Mouse (Mus musculus): Measurements from ENCODE around the gene Grm2. TPM values are rescaled to one million over a fixed set of nuclear protein-coding genes. Genes with fewer than 3 reads are reported as not detected.
"Not testable (repeated sequence)": the region's sequence is repeated elsewhere in the genome, so short reads cannot be mapped to it uniquely, and the experiment has no call there.

Grm2 gene
- polyA plus RNA-seq, 3 experiments from 2014 or later = not detected

GRCm38 (mm10) chr9:106647226-106647625, 8.7 kb downstream of the Grm2 start:
- ATAC-seq = no peak

- no peak for ATAC-seq
Measured at GRCm38 (mm10) chr9:106645684-106646271, 10.1 kb downstream of the Grm2 start.

- no peak for ATAC-seq
Measured at GRCm38 (mm10) chr9:106643787-106644186, 12.1 kb downstream of the Grm2 start.

GRCm38 (mm10) chr9:106643128-106643527, 12.8 kb downstream of the Grm2 start:
- no peak for ATAC-seq

GRCm38 (mm10) chr9:106641346-106641745, 14.5 kb downstream of the Grm2 start:
- ATAC-seq = no peak

GRCm38 (mm10) chr9:106638154-106638553, 17.7 kb downstream of the Grm2 start:
- ATAC-seq = no peak

- ATAC-seq = no peak
Measured at GRCm38 (mm10) chr9:106632185-106632584, 23.7 kb downstream of the Grm2 start.

GRCm38 (mm10) chr9:106627796-106628195, 28.1 kb downstream of the Grm2 start:
- ATAC-seq = not testable (repeated sequence)

GRCm38 (mm10) chr9:106626282-106626681, 29.6 kb downstream of the Grm2 start, which contains the start of gene Iqcf6:
TSS of gene Iqcf6 (plus strand) at chr9:106626582.
- ATAC-seq = no peak

- no peak for ATAC-seq
Measured at GRCm38 (mm10) chr9:106617496-106617895, 38.4 kb downstream of the Grm2 start.

GRCm38 (mm10) chr9:106616306-106616705, 39.6 kb downstream of the Grm2 start:
- no peak for ATAC-seq

- no peak for ATAC-seq
Measured at GRCm38 (mm10) chr9:106614616-106615015, 41.3 kb downstream of the Grm2 start.

- no peak for ATAC-seq
Measured at GRCm38 (mm10) chr9:106613951-106614350, 41.9 kb downstream of the Grm2 start.

GRCm38 (mm10) chr9:106610727-106611126, 45.2 kb downstream of the Grm2 start:
- no peak for ATAC-seq

- no peak for ATAC-seq
Measured at GRCm38 (mm10) chr9:106600546-106600945, 55.3 kb downstream of the Grm2 start.

- ATAC-seq = no peak
Measured at GRCm38 (mm10) chr9:106598466-106598865, 57.4 kb downstream of the Grm2 start.

- ATAC-seq = no peak
Measured at GRCm38 (mm10) chr9:106595836-106596235, 60.0 kb downstream of the Grm2 start.

- not testable (repeated sequence) for ATAC-seq
Measured at GRCm38 (mm10) chr9:106595402-106595801, 60.5 kb downstream of the Grm2 start.

Other genes starting within 250 kb of the Grm2 start
- 1,000 to 10,000 TPM; 1,038 to 1,832 (median 1,102) TPM for gene Rpl29, start 226.6 kb downstream of the Grm2 start, polyA plus RNA-seq (2017; shearing (Covaris generic))
- 10 to 100 TPM in 1 of 3 experiments, 1 to 10 TPM in 2; 8.9 to 14.6 (median 9.4) TPM for gene Acy1, start 217.8 kb downstream of the Grm2 start, polyA plus RNA-seq (2017; shearing (Covaris generic))
- 10 to 100 TPM in 2 of 3 experiments, 1 to 10 TPM in 1; 6.3 to 17.6 (median 12.6) TPM for gene Abhd14b, start 208.6 kb downstream of the Grm2 start, polyA plus RNA-seq (2017; shearing (Covaris generic))
- gene Abhd14a, start 208.4 kb downstream of the Grm2 start, polyA plus RNA-seq (2017; shearing (Covaris generic)) = 10 to 100 TPM in 2 of 3 experiments, 1 to 10 TPM in 1; 8.1 to 14.9 (median 14.4) TPM
- 1 to 10 TPM; 4.1 to 5.0 (median 4.4) TPM for gene Pcbp4, start 202.8 kb downstream of the Grm2 start, polyA plus RNA-seq (2017; shearing (Covaris generic))
- not detected for gene Gpr62, start 190.1 kb downstream of the Grm2 start, polyA plus RNA-seq (2017; shearing (Covaris generic))
- 10 to 100 TPM; 21.5 to 34.6 (median 29.4) TPM for gene Rrp9, start 180.1 kb downstream of the Grm2 start, polyA plus RNA-seq (2017; shearing (Covaris generic))
- gene Parp3, start 179.1 kb downstream of the Grm2 start, polyA plus RNA-seq (2017; shearing (Covaris generic)) = 10 to 100 TPM; 32.4 to 68.7 (median 54.1) TPM
- gene Iqcf1, start 156.1 kb downstream of the Grm2 start, polyA plus RNA-seq (2017; shearing (Covaris generic)) = not detected
- gene Iqcf5, start 141.5 kb downstream of the Grm2 start, polyA plus RNA-seq (2017; shearing (Covaris generic)) = not detected
- gene Iqcf3, start 94.5 kb downstream of the Grm2 start, polyA plus RNA-seq (2017; shearing (Covaris generic)) = not detected
- gene Iqcf4, start 85.1 kb downstream of the Grm2 start, polyA plus RNA-seq (2017; shearing (Covaris generic)) = not detected
- gene Iqcf6, start 29.5 kb downstream of the Grm2 start, polyA plus RNA-seq (2017; shearing (Covaris generic)) = not detected
- 10 to 100 TPM; 23.1 to 36.9 (median 34.4) TPM for gene Tex264, start 29.8 kb upstream of the Grm2 start, polyA plus RNA-seq (2017; shearing (Covaris generic))
- gene Rad54l2, start 133.1 kb upstream of the Grm2 start, polyA plus RNA-seq (2017; shearing (Covaris generic)) = 1 to 10 TPM; 3.2 to 4.5 (median 3.4) TPM
- 10 to 100 TPM; 19.5 to 23.1 (median 21.6) TPM for gene Dcaf1, start 165.8 kb upstream of the Grm2 start, polyA plus RNA-seq (2017; shearing (Covaris generic))
- 1 to 10 TPM; 3.8 to 4.7 (median 4.0) TPM for gene Rbm15b, start 231.3 kb upstream of the Grm2 start, polyA plus RNA-seq (2017; shearing (Covaris generic))
- gene Manf, start 235.9 kb upstream of the Grm2 start, polyA plus RNA-seq (2017; shearing (Covaris generic)) = 100 to 1,000 TPM; 139 to 251 (median 140) TPM